Mouse (Mus musculus): Measurements from ENCODE around the gene Psmd9. TPM values are rescaled to one million over a fixed set of nuclear protein-coding genes. Genes with fewer than 3 reads are reported as not detected.
"Not testable (repeated sequence)": the region's sequence is repeated elsewhere in the genome, so short reads cannot be mapped to it uniquely, and the experiment has no call there.

The Psmd9 gene
- polyA plus RNA-seq, 1 experiment = 27.1 TPM

GRCm38 (mm10) chr5:123196746-123197145 lies 27.5 kb downstream of the Psmd9 start:
- no peak overlapping the region for H3K27ac ChIP-seq (ENCODE audit: insufficient read depth, low read length)
- no peak overlapping the region for H3K4me3 ChIP-seq (ENCODE audit: insufficient read depth, low read length)
- H3K4me1 ChIP-seq (ENCODE audit: control insufficient read depth, insufficient read depth, low read length) = no peaks in the 10 kb centered on the region
- TF ChIP-seq POLR2A (IDR thresholded peaks at IDR 0.05; ENCODE audit: extremely low read depth, insufficient read depth, low read length) (no peak), CTCF (IDR thresholded peaks at IDR 0.05; ENCODE audit: extremely low read depth, insufficient read depth, low read length) (no peak)

GRCm38 (mm10) chr5:123198523-123198922 lies 29.3 kb downstream of the Psmd9 start:
- TF ChIP-seq CTCF (IDR thresholded peaks at IDR 0.05; ENCODE audit: extremely low read depth, insufficient read depth, low read length) (no peak), POLR2A (IDR thresholded peaks at IDR 0.05; ENCODE audit: extremely low read depth, insufficient read depth, low read length) (no peak)
- H3K4me3 ChIP-seq (ENCODE audit: insufficient read depth, low read length) = no peak overlapping the region
- no peak overlapping the region for H3K27ac ChIP-seq (ENCODE audit: insufficient read depth, low read length)
- no peaks in the 10 kb centered on the region for H3K4me1 ChIP-seq (ENCODE audit: control insufficient read depth, insufficient read depth, low read length)

DNA sequence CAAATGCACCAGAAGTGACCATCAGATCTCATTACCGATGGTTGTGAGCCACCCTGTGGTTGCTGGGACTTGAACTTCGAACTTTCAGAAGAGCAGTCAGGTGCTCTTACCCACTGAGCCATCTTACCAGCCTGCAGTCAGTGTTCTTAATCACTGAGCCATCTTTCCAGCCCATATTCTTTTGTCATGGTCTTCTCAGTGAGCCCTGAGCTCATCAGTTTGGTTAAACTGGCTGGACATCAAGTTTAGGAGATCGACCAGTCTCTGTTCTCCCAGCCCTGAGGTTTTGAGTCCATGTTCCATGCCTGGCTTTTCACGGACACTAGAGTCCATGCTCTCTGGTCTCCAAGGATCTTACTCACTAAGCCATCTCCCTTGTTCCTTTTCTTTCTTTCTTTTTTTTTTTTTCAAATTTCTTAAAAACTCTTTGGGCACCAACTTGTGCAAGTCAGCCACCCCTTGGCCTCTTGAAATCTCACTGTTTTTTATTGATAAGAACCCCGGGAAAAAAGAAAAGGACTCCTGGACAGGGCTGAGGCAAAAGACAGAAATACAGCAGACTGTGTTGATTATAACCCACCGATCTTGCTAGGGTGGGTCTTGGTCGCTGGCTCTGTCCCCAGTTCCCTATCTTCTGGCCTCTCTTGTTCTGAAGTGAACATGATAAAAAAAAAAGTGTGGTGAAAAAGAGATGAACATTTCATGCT lies 31.8 kb downstream of the Psmd9 start:
- not testable (repeated sequence) for H3K4me1 ChIP-seq (ENCODE audit: control insufficient read depth, insufficient read depth, low read length); H3K27ac ChIP-seq (ENCODE audit: insufficient read depth, low read length); H3K4me3 ChIP-seq (ENCODE audit: insufficient read depth, low read length)

- no peak overlapping the region for H3K27ac ChIP-seq (ENCODE audit: insufficient read depth, low read length)
- TF ChIP-seq CTCF (IDR thresholded peaks at IDR 0.05; ENCODE audit: extremely low read depth, insufficient read depth, low read length) (no peak), POLR2A (IDR thresholded peaks at IDR 0.05; ENCODE audit: extremely low read depth, insufficient read depth, low read length) (no peak)
- H3K4me1 ChIP-seq (ENCODE audit: control insufficient read depth, insufficient read depth, low read length) = no peaks in the 10 kb centered on the region
- no peak overlapping the region for H3K4me3 ChIP-seq (ENCODE audit: insufficient read depth, low read length)
Observed at GRCm38 (mm10) chr5:123201523-123201892, 32.3 kb downstream of the Psmd9 start.

DNA sequence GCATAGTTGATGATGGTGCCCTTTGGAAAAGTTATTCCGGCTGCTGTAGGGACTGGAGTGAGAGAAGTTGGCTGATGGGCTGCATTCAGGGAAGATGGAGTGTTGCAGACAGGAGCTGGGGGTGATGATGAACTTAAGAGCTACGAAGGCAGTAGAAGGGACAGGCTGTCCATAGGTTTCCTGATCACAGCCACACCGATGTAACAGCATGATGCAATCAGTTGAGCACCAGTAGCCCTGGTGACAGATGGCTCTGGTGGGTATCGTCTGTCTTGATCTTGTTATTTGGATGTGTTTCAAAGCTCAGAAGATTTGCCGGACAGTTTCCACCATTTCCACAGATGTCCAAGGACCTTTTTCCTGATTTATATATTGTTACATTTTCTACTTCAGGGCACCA lies 32.8 kb downstream of the Psmd9 start:
- TF ChIP-seq POLR2A (IDR thresholded peaks at IDR 0.05; ENCODE audit: extremely low read depth, insufficient read depth, low read length) (no peak), CTCF (IDR thresholded peaks at IDR 0.05; ENCODE audit: extremely low read depth, insufficient read depth, low read length) (no peak)
- Histone ChIP-seq H3K4me1 (ENCODE audit: control insufficient read depth, insufficient read depth, low read length) (no peaks in the 10 kb centered on the region), H3K27ac (ENCODE audit: insufficient read depth, low read length) (no peak overlapping the region)

DNA sequence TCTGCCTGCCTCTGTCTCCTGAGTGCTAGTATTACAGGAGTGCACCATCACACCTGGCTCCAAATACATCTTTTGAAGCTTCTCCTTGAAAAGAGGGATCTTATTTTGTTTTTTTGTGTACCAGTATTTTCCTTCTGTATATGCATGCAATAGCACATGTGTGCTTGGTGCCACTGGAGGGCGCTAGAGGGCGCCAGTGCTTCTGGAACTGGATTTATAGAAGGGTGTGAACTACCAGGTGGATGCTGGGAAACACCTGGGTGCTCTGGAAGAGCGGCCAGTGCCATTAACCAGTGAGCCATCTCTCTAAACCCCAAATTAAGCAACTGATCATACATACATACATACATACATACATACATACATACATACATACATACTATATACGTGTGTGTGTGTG lies 33.6 kb downstream of the Psmd9 start:
- not testable (repeated sequence) for H3K4me1 ChIP-seq (ENCODE audit: control insufficient read depth, insufficient read depth, low read length); H3K4me3 ChIP-seq (ENCODE audit: insufficient read depth, low read length); H3K27ac ChIP-seq (ENCODE audit: insufficient read depth, low read length)

More for the DNA sequence above, 32.8 kb downstream of the Psmd9 start:
- H3K4me3 ChIP-seq (ENCODE audit: insufficient read depth, low read length) = no peak overlapping the region

GRCm38 (mm10) chr5:123203591-123203990 lies 34.4 kb downstream of the Psmd9 start:
- H3K4me1 ChIP-seq (ENCODE audit: control insufficient read depth, insufficient read depth, low read length); H3K4me3 ChIP-seq (ENCODE audit: insufficient read depth, low read length); H3K27ac ChIP-seq (ENCODE audit: insufficient read depth, low read length): not testable (repeated sequence)

DNA sequence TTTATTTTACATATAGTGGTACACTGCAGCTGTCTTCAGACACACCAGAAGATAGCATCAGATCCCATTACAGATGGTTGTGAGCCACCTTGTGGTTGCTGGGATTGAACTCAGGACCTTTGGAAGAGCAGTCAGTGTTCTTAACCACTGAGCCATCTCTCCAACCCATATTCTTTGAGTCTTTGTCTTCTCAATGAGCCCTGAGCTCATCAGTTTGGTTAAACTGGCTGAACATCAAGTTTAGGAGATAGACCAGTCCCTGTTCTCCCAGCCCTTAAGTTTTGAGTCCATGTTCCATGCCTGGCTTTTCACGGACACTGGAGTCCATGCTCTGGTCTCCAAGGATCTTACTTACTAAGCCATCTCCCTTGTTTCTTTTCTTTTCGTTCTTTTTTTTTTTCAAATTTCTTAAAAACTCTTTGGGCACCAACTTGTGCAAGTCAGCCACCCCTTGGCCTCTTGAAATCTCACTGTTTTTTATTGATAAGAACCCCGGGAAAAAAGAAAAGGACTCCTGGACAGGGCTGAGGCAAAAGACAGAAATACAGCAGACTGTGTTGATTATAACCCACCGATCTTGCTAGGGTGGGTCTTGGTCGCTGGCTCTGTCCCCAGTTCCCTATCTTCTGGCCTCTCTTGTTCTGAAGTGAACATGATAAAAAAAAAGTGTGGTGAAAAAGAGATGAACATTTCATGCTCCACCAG lies 53.3 kb downstream of the Psmd9 start:
- not testable (repeated sequence) for H3K4me1 ChIP-seq (ENCODE audit: control insufficient read depth, insufficient read depth, low read length)

GRCm38 (mm10) chr5:123223051-123223410 lies 53.8 kb downstream of the Psmd9 start:
- no peak overlapping the region for H3K4me3 ChIP-seq (ENCODE audit: insufficient read depth, low read length)
- TF ChIP-seq POLR2A (IDR thresholded peaks at IDR 0.05; ENCODE audit: extremely low read depth, insufficient read depth, low read length) = no peak
- no peak for TF ChIP-seq CTCF (IDR thresholded peaks at IDR 0.05; ENCODE audit: extremely low read depth, insufficient read depth, low read length)
- no peaks in the 10 kb centered on the region for H3K4me1 ChIP-seq (ENCODE audit: control insufficient read depth, insufficient read depth, low read length)
- no peak overlapping the region for H3K27ac ChIP-seq (ENCODE audit: insufficient read depth, low read length)

More for the DNA sequence above, 53.3 kb downstream of the Psmd9 start:
- H3K4me3 ChIP-seq (ENCODE audit: insufficient read depth, low read length); H3K27ac ChIP-seq (ENCODE audit: insufficient read depth, low read length): not testable (repeated sequence)

- not testable (repeated sequence) for H3K4me1 ChIP-seq (ENCODE audit: control insufficient read depth, insufficient read depth, low read length); H3K4me3 ChIP-seq (ENCODE audit: insufficient read depth, low read length); H3K27ac ChIP-seq (ENCODE audit: insufficient read depth, low read length)
Observed at GRCm38 (mm10) chr5:123223861-123224260, 54.6 kb downstream of the Psmd9 start.

DNA sequence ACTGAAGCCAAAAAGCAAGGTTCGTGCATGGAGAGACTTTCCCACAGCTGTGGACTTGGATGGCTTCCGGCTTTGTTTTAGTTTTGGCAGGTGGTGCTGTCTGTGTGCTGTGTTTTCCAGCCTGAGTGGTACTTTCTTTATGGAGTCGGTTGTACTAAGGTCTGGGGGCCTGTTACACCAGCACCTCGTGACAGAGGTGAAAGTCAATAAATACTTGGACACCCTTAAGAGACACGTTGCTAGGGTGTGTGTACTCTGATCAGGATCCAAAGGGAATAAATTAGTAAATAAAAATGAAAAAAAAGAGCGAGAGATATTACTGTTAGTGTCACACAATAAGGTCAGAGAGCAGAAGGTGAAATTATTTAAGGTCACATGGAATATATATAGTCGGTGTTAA lies 57.6 kb downstream of the Psmd9 start:
- TF ChIP-seq CTCF (IDR thresholded peaks at IDR 0.05; ENCODE audit: extremely low read depth, insufficient read depth, low read length) (no peak), POLR2A (IDR thresholded peaks at IDR 0.05; ENCODE audit: extremely low read depth, insufficient read depth, low read length) (no peak)
- Histone ChIP-seq H3K4me3 (ENCODE audit: insufficient read depth, low read length) (no peak overlapping the region), H3K27ac (ENCODE audit: insufficient read depth, low read length) (no peak overlapping the region), H3K4me1 (ENCODE audit: control insufficient read depth, insufficient read depth, low read length) (peaks cover 4% of the 10 kb centered on the region; the same call in 1 of the 2 replicates)

Data from cortical plate, adult 2 months (tissue).